Mouse (Mus musculus): ENCODE data around the gene Inka1. TPM values are rescaled to one million over a fixed set of nuclear protein-coding genes. Genes with fewer than 3 reads are reported as not detected.
A peak's percentile ranks its signal among the peaks of the same experiment; 100 is the strongest.

Inka1 gene
- polyA plus RNA-seq (2012; rRNA removed) (79.6 and 84.6 TPM in 2 replicates), polyA plus RNA-seq (2014; fragmentation: Nextera tagmentation; extraction: Ambion mirVana) (112 and 118 TPM in 2 replicates)

DNA sequence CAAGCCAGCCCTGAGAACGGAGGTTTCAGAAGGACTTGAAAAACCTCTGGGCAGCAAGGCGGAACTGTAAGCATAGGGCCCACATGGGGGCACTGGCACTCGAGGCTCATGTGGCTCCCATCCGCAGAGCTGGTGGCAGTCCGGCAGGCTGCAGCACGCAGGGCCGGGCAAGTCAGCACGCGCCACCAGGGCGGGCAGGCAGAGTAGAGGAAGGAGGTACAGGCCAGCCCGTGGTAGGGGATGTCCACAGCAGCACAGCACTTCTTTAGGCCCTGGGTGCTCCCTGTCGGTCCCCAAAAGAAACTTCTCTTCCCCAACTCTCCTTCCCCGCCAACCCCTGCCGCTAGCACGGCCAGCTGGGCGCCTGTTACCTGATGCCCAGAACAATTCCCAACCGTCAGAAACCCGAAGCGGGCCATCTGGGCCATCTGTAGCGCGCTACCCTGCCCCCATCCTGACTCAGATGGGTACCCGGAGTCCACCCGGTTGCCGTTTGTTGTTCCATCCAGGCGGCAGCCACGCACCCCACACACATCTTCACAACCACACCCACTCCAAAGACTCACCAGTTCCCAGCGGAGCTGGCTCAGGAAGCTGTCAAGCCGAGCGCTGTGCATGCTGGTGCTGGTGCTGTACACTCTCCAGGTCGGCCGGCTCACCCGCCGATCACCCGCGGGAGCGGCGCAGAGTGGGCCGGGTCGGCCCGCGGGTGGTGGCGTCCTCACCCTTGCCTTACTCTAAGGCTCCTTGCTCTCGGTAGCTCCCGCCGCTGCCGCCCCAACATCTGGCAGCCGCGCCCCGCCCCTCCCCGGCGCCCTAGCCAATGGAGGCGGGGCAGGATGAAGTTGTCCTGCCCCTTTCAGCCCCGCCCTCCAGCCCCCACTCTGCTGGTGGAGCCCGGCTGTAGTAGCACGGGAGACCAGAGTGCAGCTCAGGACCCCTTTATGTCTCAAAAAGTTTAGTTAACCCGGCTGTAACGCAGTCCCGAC lies at the start of gene Inka1:
Gene Inka1, minus strand, starts transcription at position 749 of the 989 bp plus-strand sequence.
- H3K9me3 ChIP-seq (ENCODE audit: control insufficient read depth, low read length): no peaks in the 10 kb centered on the region
- under 1% methylated on average over 45 of the region's 58 CpGs for WGBS
- peaks cover 11% of the 10 kb centered on the region for H3K36me3 ChIP-seq (ENCODE audit: control insufficient read depth, insufficient read depth, low read length)
- peak within 1 kb of the TSS; percentile 82 for H3K4me3 ChIP-seq (replicated peaks; ENCODE audit: low read length)
- H3K4me2 ChIP-seq (replicated peaks; ENCODE audit: low read depth, low read length, severe bottlenecking): peak within 1 kb of the TSS; percentile 96
- peaks cover 39% of the 10 kb centered on the region for H3K4me1 ChIP-seq (ENCODE audit: control insufficient read depth, insufficient read depth, low read length)
- no peaks in the 10 kb centered on the region for H3K27me3 ChIP-seq (ENCODE audit: control insufficient read depth, insufficient read depth, low read length)
- ATAC-seq (ENCODE audit: low FRiP score, low read depth): peak; percentile 67
- H3K9ac ChIP-seq (ENCODE audit: low read depth, low read length, severe bottlenecking): peak within 1 kb of the TSS; percentile 83
- H3K27ac ChIP-seq (replicated peaks; ENCODE audit: low read depth, low read length): peak within 1 kb of the TSS; percentile 99
- peak; percentile 85; the same call in 1 of the 2 replicates for TF ChIP-seq POLR2A (IDR thresholded peaks at IDR 0.05; ENCODE audit: borderline replicate concordance, extremely low read depth, insufficient read depth, insufficient read length)
- peak; percentile 95 for DNase-seq (ENCODE audit: low spot score)

DNA sequence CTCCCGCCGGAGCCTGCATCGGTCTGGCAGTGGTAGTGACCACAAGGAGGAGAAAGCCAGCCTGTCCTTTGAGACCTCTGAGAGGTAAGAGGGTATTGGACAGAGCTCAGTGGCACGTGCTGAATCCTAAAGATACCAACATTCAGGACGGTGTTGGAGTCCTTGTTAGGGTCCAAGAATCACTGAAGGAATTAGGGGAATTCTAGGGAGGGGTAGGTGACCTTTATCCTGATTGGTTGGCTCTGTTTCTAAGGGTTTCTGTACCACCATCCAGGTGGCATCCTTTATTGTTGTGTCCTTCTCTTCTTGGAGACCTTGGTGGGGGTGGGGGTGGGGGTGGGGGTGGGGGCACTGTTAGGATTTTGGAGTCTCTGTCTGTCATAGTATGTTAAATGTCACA lies 46.4 kb upstream of the Inka1 start:
- Histone ChIP-seq H3K4me1 (ENCODE audit: control insufficient read depth, insufficient read depth, low read length) (no peaks in the 10 kb centered on the region), H3K27ac (replicated peaks; ENCODE audit: low read depth, low read length) (no peak overlapping the region), H3K9me3 (ENCODE audit: control insufficient read depth, low read length) (no peaks in the 10 kb centered on the region), H3K27me3 (ENCODE audit: control insufficient read depth, insufficient read depth, low read length) (no peaks in the 10 kb centered on the region), H3K4me2 (replicated peaks; ENCODE audit: low read depth, low read length, severe bottlenecking) (no peak overlapping the region), H3K36me3 (ENCODE audit: control insufficient read depth, insufficient read depth, low read length) (peaks cover 67% of the 10 kb centered on the region), H3K9ac (ENCODE audit: low read depth, low read length, severe bottlenecking) (no peak overlapping the region), H3K4me3 (replicated peaks; ENCODE audit: low read length) (no peak overlapping the region)
- ATAC-seq (ENCODE audit: low FRiP score, low read depth): no peak
- DNase-seq (ENCODE audit: low spot score): no peak
- 85% methylated on average over 5 of the region's 5 CpGs for WGBS
- TF ChIP-seq POLR2A (IDR thresholded peaks at IDR 0.05; ENCODE audit: borderline replicate concordance, extremely low read depth, insufficient read depth, insufficient read length): no peak

DNA sequence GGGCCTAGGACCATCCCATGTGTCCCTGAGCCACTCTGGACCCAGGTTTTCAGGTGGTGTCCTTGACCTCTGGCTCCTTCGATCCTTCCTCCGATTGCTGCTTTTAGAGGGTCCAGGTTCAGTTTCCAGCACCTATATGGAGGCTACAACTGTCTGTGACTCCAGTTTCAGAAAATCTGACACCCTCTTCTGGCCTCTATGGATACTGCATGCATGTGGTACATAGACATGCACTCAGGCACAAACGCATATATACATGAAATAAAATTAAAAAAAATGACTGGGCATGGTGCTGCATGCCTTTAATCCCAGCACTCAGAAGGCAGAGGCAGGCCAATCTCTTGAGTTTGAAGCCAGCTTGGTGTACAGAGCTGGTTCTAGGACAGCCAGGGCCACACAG lies 42.2 kb upstream of the Inka1 start:
- no peak for ATAC-seq (ENCODE audit: low FRiP score, low read depth)
- H3K4me2 ChIP-seq (replicated peaks; ENCODE audit: low read depth, low read length, severe bottlenecking): no peak overlapping the region
- H3K27me3 ChIP-seq (ENCODE audit: control insufficient read depth, insufficient read depth, low read length): no peaks in the 10 kb centered on the region
- H3K9me3 ChIP-seq (ENCODE audit: control insufficient read depth, low read length): no peaks in the 10 kb centered on the region
- no peak overlapping the region for H3K4me3 ChIP-seq (replicated peaks; ENCODE audit: low read length)
- no peak for DNase-seq (ENCODE audit: low spot score)
- 94% methylated on average over 3 of the region's 3 CpGs for WGBS
- H3K27ac ChIP-seq (replicated peaks; ENCODE audit: low read depth, low read length): no peak overlapping the region
- no peak for TF ChIP-seq POLR2A (IDR thresholded peaks at IDR 0.05; ENCODE audit: borderline replicate concordance, extremely low read depth, insufficient read depth, insufficient read length)
- H3K4me1 ChIP-seq (ENCODE audit: control insufficient read depth, insufficient read depth, low read length): no peaks in the 10 kb centered on the region
- H3K9ac ChIP-seq (ENCODE audit: low read depth, low read length, severe bottlenecking): no peak overlapping the region
- peaks cover 66% of the 10 kb centered on the region for H3K36me3 ChIP-seq (ENCODE audit: control insufficient read depth, insufficient read depth, low read length)

DNA sequence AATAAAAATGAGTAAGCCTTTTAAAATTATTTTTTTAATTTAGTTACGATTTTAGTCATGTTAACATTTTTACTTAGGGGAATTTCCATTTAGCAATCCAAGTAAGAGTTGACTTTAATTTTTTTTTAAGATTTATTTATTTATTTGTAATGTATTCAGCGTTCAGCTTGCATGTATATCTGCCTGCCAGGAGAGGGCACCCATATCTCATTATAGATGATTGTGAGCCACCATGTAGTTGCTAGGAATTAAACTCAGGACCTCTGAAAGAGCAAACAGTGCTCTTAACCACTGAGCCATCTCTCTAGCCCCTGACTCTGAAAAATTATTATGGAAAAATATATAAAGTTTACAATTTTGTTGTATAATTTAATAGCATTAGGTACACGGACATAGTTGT lies 40.9 kb upstream of the Inka1 start:
- no peaks in the 10 kb centered on the region for H3K27me3 ChIP-seq (ENCODE audit: control insufficient read depth, insufficient read depth, low read length)
- DNase-seq (ENCODE audit: low spot score) (no peak), ATAC-seq (ENCODE audit: low FRiP score, low read depth) (no peak)
- H3K9ac ChIP-seq (ENCODE audit: low read depth, low read length, severe bottlenecking): no peak overlapping the region
- 83% methylated on average over 3 of the region's 3 CpGs for WGBS
- H3K9me3 ChIP-seq (ENCODE audit: control insufficient read depth, low read length): no peaks in the 10 kb centered on the region
- no peaks in the 10 kb centered on the region for H3K4me1 ChIP-seq (ENCODE audit: control insufficient read depth, insufficient read depth, low read length)
- peaks cover 53% of the 10 kb centered on the region for H3K36me3 ChIP-seq (ENCODE audit: control insufficient read depth, insufficient read depth, low read length)
- H3K4me3 ChIP-seq (replicated peaks; ENCODE audit: low read length): no peak overlapping the region
- TF ChIP-seq POLR2A (IDR thresholded peaks at IDR 0.05; ENCODE audit: borderline replicate concordance, extremely low read depth, insufficient read depth, insufficient read length): no peak
- H3K4me2 ChIP-seq (replicated peaks; ENCODE audit: low read depth, low read length, severe bottlenecking): no peak overlapping the region
- no peak overlapping the region for H3K27ac ChIP-seq (replicated peaks; ENCODE audit: low read depth, low read length)

DNA sequence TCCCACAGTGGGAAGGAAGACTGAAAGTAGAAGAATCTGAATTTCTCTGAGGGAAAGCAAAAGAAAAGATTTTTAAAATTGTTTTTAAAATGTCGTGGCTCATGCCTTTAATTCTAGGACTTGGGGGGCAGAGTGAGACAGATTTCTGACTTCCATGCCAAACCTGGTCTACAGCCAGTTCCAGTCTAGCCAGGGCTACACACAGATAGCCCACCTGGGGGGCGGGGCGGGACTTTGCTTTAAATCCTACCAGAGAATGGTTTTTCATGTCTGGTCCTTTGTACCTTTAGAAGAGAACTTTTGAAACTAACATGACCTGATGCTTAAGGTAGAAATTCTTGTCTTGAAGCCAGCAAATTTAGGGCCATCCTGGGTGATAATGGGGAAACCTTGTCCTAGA lies 37.5 kb upstream of the Inka1 start:
- Histone ChIP-seq H3K9ac (ENCODE audit: low read depth, low read length, severe bottlenecking) (no peak overlapping the region), H3K27ac (replicated peaks; ENCODE audit: low read depth, low read length) (no peak overlapping the region), H3K27me3 (ENCODE audit: control insufficient read depth, insufficient read depth, low read length) (no peaks in the 10 kb centered on the region), H3K4me3 (replicated peaks; ENCODE audit: low read length) (no peak overlapping the region), H3K4me1 (ENCODE audit: control insufficient read depth, insufficient read depth, low read length) (no peaks in the 10 kb centered on the region), H3K4me2 (replicated peaks; ENCODE audit: low read depth, low read length, severe bottlenecking) (no peak overlapping the region), H3K36me3 (ENCODE audit: control insufficient read depth, insufficient read depth, low read length) (peaks cover 41% of the 10 kb centered on the region), H3K9me3 (ENCODE audit: control insufficient read depth, low read length) (no peaks in the 10 kb centered on the region)
- no peak for TF ChIP-seq POLR2A (IDR thresholded peaks at IDR 0.05; ENCODE audit: borderline replicate concordance, extremely low read depth, insufficient read depth, insufficient read length)
- DNase-seq (ENCODE audit: low spot score): no peak
- WGBS: 89% methylated on average over 3 of the region's 3 CpGs
- no peak for ATAC-seq (ENCODE audit: low FRiP score, low read depth)

All from limb, embryonic 14.5 days (tissue).